Mouse (Mus musculus) lung, embryonic 14.5 days (tissue): Measurements from ENCODE around the gene Mblac2. TPM values are rescaled to one million over a fixed set of nuclear protein-coding genes. Genes with fewer than 3 reads are reported as not detected.
"Not testable (repeated sequence)": the region's sequence is repeated elsewhere in the genome, so short reads cannot be mapped to it uniquely, and the experiment has no call there.

Experiments used
- ATAC-seq: fragments of 200-750 bp; cut with Nextera tagmentation; 2 replicates; pipeline ENCODE4 v1.8.0; 2017; ENCODE audit warnings: mild to moderate bottlenecking, moderate TSS enrichment, moderate library complexity; ENCODE audit not compliant: insufficient read depth
- DNase-seq: peaks from one replicate; pipeline ENCODE4 v3.0.0-alpha.2; 2015
- H3K27ac ChIP-seq: fragments of 300-500 bp; sonication (generic); 2 replicates; pipeline ENCODE4 v1.5.1; 2014; ENCODE audit warnings: low read depth, mild to moderate bottlenecking, moderate library complexity
- H3K27me3 ChIP-seq: fragments of 300-500 bp; sonication (generic); 2 replicates; pipeline ENCODE4 v1.6.1; 2014; ENCODE audit warnings: low read length, control low read depth; ENCODE audit not compliant: insufficient read depth
- H3K36me3 ChIP-seq: fragments of 300-500 bp; sonication (generic); 2 replicates; pipeline ENCODE4 v1.6.1; 2014; ENCODE audit warnings: control low read depth; ENCODE audit not compliant: insufficient read depth
- H3K4me1 ChIP-seq: fragments of 300-500 bp; sonication (generic); 2 replicates; pipeline ENCODE4 v1.6.1; 2014; ENCODE audit warnings: antibody characterized with exemption, control low read depth; ENCODE audit not compliant: insufficient read depth
- H3K4me2 ChIP-seq: fragments of 300-500 bp; sonication (generic); 2 replicates; pipeline ENCODE4 v1.6.1; 2014; ENCODE audit warnings: mild to moderate bottlenecking
- H3K4me3 ChIP-seq: fragments of 300-500 bp; sonication (generic); 2 replicates; pipeline ENCODE4 v1.5.1; 2014; ENCODE audit warnings: low read depth, low read length
- H3K9ac ChIP-seq: fragments of 300-500 bp; sonication (generic); 2 replicates; pipeline ENCODE4 v1.6.1; 2014
- H3K9me3 ChIP-seq: fragments of 300-500 bp; sonication (generic); 2 replicates; pipeline ENCODE4 v1.6.1; 2016; ENCODE audit warnings: low read depth, low read length, control low read depth
- CTCF ChIP-seq: IDR thresholded peaks from 2 replicates; pipeline ENCODE4 v1.5.1; 2016; ENCODE audit warnings: antibody characterized with exemption, low read depth
- WGBS: fragments of 180-500 bp; shearing (Covaris S2); extraction: QIAGEN DNeasy Blood & Tissue Kit; methylation state at CpG from one replicate; pipeline ENCODE4 v1.1.7; 2014; 5-methylcytosine and 5-hydroxymethylcytosine counted together
- polyA plus RNA-seq: library from polyadenylated mRNA; unstranded; fragments of >200 nt; fragmentation: Nextera tagmentation; extraction: Ambion mirVana; gene quantifications from 2 replicates; pipeline ENCODE4 v1.2.1, GENCODE M21; 2014

Gene Mblac2
- polyA plus RNA-seq, 1 experiment from 2014 or later = 5.7 TPM

- H3K36me3 ChIP-seq = no peaks in the 10 kb centered on the region
Measured at GRCm38 (mm10) chr13:81709805-81710204, 1.3 kb upstream of the Mblac2 start.

GRCm38 (mm10) chr13:81710266-81710665 is 875 bp upstream of the Mblac2 start:
- Histone ChIP-seq H3K4me1 (peaks cover 7% of the 10 kb centered on the region; the same call in 1 of the 2 replicates), H3K9ac (peak overlapping the region; percentile 54), H3K27ac (no peak overlapping the region), H3K36me3 (no peaks in the 10 kb centered on the region), H3K27me3 (no peaks in the 10 kb centered on the region), H3K9me3 (no peaks in the 10 kb centered on the region), H3K4me3 (peak overlapping the region; percentile 73), H3K4me2 (peak overlapping the region; percentile 100)
- no peak for DNase-seq
- ATAC-seq = no peak
- no peak for TF ChIP-seq CTCF
- 1% methylated on average over 7 of the region's 7 CpGs for WGBS

More at GRCm38 (mm10) chr13:81709805-81710204, 1.3 kb upstream of the Mblac2 start:
- peak overlapping the region; percentile 54 for H3K9ac ChIP-seq
- peaks cover 7% of the 10 kb centered on the region; the same call in 1 of the 2 replicates for H3K4me1 ChIP-seq
- H3K4me2 ChIP-seq = peak overlapping the region; percentile 100
- no peak for DNase-seq
- WGBS = 28% methylated on average over 4 of the region's 4 CpGs
- H3K9me3 ChIP-seq = no peaks in the 10 kb centered on the region
- H3K27me3 ChIP-seq = no peaks in the 10 kb centered on the region
- no peak for ATAC-seq
- H3K4me3 ChIP-seq = peak overlapping the region; percentile 73
- H3K27ac ChIP-seq = no peak overlapping the region
- no peak for TF ChIP-seq CTCF

GRCm38 (mm10) chr13:81711546-81712371 is 618 bp downstream of the Mblac2 start:
- H3K27me3 ChIP-seq = no peaks in the 10 kb centered on the region
- no peaks in the 10 kb centered on the region for H3K36me3 ChIP-seq
- ATAC-seq = peak; percentile 18; the same call in 1 of the 2 replicates
- no peaks in the 10 kb centered on the region for H3K9me3 ChIP-seq
- peak overlapping the region; percentile 100 for H3K4me2 ChIP-seq
- WGBS = under 1% methylated on average over 42 of the region's 42 CpGs
- no peak for TF ChIP-seq CTCF
- peak overlapping the region; percentile 81 for H3K27ac ChIP-seq
- H3K9ac ChIP-seq = peak overlapping the region; percentile 55
- peak overlapping the region; percentile 73 for H3K4me3 ChIP-seq
- peaks cover 7% of the 10 kb centered on the region; the same call in 1 of the 2 replicates for H3K4me1 ChIP-seq
- peak; percentile 26 for DNase-seq

- Histone ChIP-seq H3K4me2 (no peak overlapping the region), H3K4me3 (no peak overlapping the region), H3K9me3 (no peaks in the 10 kb centered on the region), H3K27ac (no peak overlapping the region), H3K4me1 (peaks cover 7% of the 10 kb centered on the region; the same call in 1 of the 2 replicates), H3K27me3 (no peaks in the 10 kb centered on the region), H3K36me3 (no peaks in the 10 kb centered on the region), H3K9ac (no peak overlapping the region)
- DNase-seq (no peak), ATAC-seq (no peak)
- 91% methylated on average over 1 of the region's 1 CpGs for WGBS
- TF ChIP-seq CTCF = no peak
Measured at GRCm38 (mm10) chr13:81713896-81714295, 2.8 kb downstream of the Mblac2 start.

GRCm38 (mm10) chr13:81728141-81728540 is 17.0 kb downstream of the Mblac2 start:
- not testable (repeated sequence) for H3K27me3 ChIP-seq, ATAC-seq, H3K9ac ChIP-seq, H3K4me2 ChIP-seq, H3K9me3 ChIP-seq, DNase-seq, H3K36me3 ChIP-seq, H3K4me1 ChIP-seq, H3K27ac ChIP-seq, H3K4me3 ChIP-seq
- 59% methylated on average over 12 of the region's 12 CpGs for WGBS

GRCm38 (mm10) chr13:81729102-81729501 is 18.0 kb downstream of the Mblac2 start:
- Histone ChIP-seq H3K4me2 (no peak overlapping the region), H3K9me3 (no peaks in the 10 kb centered on the region), H3K36me3 (no peaks in the 10 kb centered on the region), H3K9ac (no peak overlapping the region), H3K27ac (no peak overlapping the region), H3K4me1 (no peaks in the 10 kb centered on the region), H3K4me3 (no peak overlapping the region), H3K27me3 (no peaks in the 10 kb centered on the region)
- WGBS = 41% methylated on average over 4 of the region's 4 CpGs
- no peak for TF ChIP-seq CTCF
- DNase-seq = no peak
- ATAC-seq = no peak

- Histone ChIP-seq H3K9me3 (no peaks in the 10 kb centered on the region), H3K36me3 (no peaks in the 10 kb centered on the region), H3K4me2 (no peak overlapping the region), H3K9ac (no peak overlapping the region), H3K27me3 (no peaks in the 10 kb centered on the region), H3K4me1 (no peaks in the 10 kb centered on the region), H3K4me3 (no peak overlapping the region), H3K27ac (no peak overlapping the region)
- DNase-seq (no peak), ATAC-seq (no peak)
- WGBS = 88% methylated on average over 1 of the region's 1 CpGs
- TF ChIP-seq CTCF = no peak
Measured at GRCm38 (mm10) chr13:81730362-81730761, 19.2 kb downstream of the Mblac2 start.
